Mouse (Mus musculus): ENCODE results near the gene Nat10.

Gene Nat10

GRCm38 (mm10) chr2:103690828-103691227 lies 70.2 kb downstream of the Nat10 start:
- DNase-seq (ENCODE audit: low spot score), result no peak

DNA sequence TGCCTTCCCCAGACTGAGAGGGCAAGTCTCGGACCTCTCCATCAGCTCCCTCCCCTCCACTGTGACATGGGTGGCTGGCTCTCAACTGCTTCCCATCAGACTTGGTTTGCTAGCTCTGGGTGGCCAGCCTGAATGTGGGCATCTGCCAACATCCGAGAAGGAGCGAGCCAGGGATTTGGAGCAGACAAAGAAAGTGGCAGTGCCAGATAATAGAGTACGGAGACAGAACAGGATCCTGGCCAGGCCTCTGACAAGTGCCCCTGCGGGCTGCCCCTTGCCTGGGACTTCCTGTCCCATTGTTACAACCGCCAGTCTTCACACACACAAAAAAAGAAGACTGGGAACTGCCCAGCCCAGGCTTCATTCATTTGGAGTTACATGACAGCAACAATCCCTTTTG lies 70.6 kb downstream of the Nat10 start:
- DNase-seq (ENCODE audit: low spot score), result no peak

DNA sequence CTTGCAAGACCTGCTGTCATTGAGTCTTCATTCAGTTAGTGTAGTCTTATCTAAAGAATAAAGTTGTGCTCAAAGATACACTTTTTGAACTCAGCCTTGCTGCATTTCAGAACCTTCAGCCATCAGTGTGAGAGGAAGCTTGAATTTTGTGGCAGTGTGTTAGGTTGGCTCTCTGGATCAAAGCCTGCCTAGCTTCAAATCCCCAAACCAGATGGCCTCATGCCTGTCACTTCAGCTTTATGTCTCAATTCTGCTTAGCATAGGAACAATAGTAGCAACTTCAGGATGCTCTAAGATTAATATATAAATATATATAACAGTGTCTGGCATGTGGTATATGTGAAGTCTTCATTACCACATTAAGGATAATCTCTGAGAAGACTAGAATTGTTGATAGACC lies 73.2 kb downstream of the Nat10 start:
- no peak for DNase-seq (ENCODE audit: low spot score)

- DNase-seq (ENCODE audit: low spot score), result no peak
These were observed 73.9 kb downstream of the Nat10 start for GRCm38 (mm10) chr2:103687143-103687542.

DNA sequence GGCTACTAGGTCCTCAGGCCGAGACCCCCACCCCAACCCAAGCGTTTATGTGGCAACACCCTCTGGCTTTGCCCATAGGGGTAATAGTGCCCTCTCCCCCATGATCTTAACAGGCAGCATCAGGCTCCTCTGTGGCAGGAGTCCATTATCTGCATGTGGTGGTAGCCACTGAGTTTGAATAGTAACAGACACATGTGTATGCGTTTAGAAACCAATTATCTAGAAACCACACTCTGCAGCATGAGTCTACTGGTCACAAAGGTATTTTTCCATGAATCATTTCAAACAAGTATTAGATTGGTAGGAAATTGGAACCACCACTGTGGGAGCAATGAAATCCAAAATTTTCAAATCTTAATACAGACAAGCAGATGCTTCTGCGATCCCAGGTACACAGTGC lies 75.5 kb downstream of the Nat10 start:
- no peak for DNase-seq (ENCODE audit: low spot score)

- no peak for DNase-seq (ENCODE audit: low spot score)
These were observed 76.0 kb downstream of the Nat10 start for GRCm38 (mm10) chr2:103684926-103685577.

GRCm38 (mm10) chr2:103684431-103684830 lies 76.6 kb downstream of the Nat10 start:
- DNase-seq (ENCODE audit: low spot score), result no peak

- no peak for DNase-seq (ENCODE audit: low spot score)
These were observed 78.1 kb downstream of the Nat10 start for GRCm38 (mm10) chr2:103682927-103683442.

DNA sequence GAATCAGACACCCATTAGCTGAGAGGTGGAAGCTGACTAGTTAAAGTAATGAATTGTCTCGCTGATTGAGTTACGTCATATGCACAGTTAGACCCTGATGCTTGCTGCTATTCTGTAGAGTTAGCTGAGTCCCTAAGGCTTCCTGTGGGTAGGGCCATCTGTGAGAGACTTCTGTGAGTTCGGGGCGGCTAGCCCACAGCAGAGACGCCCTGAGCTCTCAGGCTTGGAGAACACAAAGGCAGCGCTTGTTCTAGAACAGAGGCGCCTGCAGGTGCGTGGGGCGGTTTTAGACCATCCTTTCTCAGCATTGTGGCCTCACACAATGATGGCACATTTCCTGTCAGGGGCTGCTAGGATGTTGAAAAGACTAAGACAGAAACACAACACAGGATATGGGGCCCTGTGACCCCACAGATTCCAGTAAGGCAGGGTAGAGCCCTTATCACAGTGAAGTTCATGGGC lies 78.8 kb downstream of the Nat10 start:
- DNase-seq (ENCODE audit: low spot score), result no peak

DNA sequence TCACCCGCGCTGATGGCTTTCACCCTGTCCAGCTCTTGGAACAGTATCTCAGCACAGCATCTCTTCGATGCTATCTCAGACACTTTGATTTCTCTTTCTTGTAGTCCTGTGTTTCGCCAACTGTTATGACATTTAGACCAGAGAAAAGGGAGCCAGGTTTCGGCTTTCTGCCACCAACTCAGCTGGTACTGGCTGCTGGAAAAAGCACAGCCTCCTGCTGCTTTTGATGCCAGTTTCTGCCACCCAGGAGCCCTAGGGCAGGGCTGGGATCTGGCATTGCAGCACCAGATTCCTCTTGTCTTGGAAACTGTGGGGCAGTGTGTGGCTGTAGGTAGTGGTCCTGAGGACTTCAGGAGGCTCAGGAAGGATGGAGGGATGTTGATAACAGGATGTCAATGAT lies 79.9 kb downstream of the Nat10 start:
- DNase-seq (ENCODE audit: low spot score), result no peak

DNA sequence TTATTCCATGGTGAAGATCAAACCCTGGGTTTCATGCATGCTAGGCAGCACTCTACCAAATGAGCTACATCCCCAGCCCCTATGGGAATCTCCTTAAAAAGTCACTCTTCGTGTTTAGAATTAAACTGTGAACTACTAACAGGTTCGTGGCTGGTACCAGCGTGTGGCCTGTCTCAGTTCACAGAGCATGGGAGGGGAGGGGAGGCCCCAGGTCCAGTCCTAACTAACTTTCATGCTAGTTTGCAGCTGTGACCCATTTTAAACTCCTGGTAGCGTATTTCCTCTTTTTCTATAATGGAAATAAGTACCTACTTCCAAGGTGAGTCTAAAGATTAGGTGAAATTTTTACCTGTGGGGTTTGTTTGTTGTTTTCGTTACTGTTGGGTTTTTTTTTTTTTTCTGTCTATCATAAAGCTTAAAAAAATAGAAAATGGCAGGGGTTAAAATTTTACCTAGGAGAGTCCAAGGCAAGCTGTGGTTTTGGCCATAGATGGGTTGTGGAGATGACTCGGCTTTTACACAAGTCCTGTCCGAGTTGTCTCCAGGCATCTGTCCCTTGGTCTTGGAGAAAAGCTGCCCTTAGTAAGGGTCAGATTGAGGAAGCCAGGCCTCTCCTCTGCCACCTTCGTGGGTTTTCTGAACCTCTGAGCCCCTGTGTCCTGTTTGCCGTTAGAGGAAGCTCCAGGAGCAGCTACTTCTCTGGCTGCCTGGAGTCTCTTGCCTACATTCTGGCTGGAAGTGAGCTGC lies 80.5 kb downstream of the Nat10 start:
- no peak for DNase-seq (ENCODE audit: low spot score)

GRCm38 (mm10) chr2:103678433-103678832 lies 82.6 kb downstream of the Nat10 start:
- no peak for DNase-seq (ENCODE audit: low spot score)

DNA sequence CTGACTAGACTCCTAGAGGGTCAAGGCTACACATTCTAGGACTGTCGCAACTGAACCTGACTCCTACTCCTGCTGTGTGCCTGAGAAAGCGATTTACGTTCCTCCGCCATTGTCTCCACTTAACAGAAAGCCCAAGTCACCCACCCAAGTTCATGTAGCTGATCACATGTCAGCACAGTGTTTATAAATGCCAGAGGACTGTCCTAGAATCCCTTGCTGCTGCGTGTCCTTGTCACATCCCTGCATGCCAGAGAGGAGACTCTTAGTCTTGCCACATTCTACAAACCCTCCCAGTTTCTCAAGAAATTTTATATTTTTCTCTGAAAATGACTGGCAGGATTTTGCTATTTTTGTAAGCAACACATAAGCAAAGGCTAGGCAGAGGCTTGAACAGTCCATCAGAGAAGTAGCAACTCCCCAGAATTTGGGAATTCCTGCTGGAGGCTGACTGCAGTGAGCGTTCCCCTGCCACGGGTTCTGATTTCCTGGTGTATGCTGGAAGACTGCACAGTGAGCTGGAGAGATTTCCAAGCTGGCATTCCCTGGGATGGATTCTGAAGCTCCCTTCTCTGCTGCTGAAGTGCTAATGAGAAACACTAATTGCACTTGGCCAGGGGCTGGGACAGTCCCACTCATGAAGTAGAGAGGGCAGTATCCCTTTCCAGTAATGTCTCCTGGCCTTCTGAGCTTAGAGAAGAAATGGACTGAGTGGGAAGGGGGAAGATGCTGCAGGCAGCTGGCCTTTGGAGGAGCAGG lies 83.3 kb downstream of the Nat10 start:
- DNase-seq (ENCODE audit: low spot score), result no peak

DNA sequence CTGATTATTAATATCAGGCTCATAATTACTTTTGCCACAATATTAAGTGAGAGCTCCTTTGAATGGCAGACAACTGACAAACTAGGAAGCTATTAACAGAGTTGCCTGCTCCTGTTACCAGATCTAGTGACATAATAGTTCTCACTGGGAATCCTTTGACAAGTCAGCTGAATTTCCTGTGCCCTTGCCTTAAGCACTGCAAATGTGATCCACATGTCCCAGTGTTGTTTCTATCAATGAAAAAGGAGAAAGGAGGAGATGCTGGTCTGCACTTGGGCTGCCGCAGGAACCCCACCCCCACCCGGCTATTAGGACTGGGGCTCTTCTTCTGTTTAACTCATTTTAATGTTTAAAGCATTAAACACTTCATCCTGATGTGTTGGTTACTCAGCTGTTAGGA lies 84.3 kb downstream of the Nat10 start:
- no peak for DNase-seq (ENCODE audit: low spot score)

DNA sequence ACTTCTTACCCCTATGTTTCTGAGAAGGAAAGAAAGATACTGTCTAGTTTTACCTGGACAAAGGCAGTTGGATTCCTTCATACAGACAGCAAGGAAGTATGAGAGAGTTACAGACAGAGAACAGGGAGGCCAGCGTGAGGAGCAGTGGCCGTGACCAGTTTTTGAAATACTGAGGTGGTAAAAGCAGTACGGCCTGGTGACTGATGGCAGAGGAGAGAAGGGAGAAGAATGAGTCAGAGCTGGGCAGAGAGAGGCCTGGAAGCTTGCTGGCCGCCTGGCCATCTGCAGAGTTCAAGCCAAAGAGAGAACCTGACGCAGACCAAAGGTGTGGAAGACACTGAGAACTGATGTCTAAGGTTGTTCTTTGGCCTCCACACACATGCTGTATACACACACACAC lies 85.7 kb downstream of the Nat10 start:
- DNase-seq (ENCODE audit: low spot score), result no peak

DNA sequence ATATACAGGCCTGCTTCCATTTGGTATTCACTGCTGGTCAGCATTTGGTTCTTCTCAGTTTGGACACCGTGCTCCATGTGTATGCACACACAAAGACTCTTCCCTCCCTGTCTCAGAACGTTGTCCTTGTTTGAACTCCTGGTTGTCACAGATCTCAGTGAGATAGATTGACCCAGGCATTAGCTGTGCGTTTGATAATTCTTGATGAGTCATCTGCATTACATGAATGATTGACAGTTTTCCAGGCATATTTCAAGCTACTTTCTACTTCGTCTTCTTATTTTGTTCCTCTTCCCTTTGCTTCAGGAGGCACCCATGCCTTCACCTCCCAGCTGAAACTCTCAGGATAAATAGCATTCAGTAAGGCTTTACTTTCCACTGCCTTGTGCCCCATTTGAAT lies 87.5 kb downstream of the Nat10 start:
- DNase-seq (ENCODE audit: low spot score), result no peak

- DNase-seq (ENCODE audit: low spot score), result no peak
These were observed 88.4 kb downstream of the Nat10 start for GRCm38 (mm10) chr2:103672573-103673119.
